Mouse (Mus musculus): ENCODE measurements around the gene Casp7.

- TF ChIP-seq POLR2A (IDR thresholded peaks at IDR 0.05; ENCODE audit: borderline replicate concordance, insufficient read depth, low read length), result no peak
- TF ChIP-seq CTCF (IDR thresholded peaks at IDR 0.05; ENCODE audit: borderline replicate concordance, insufficient read depth, low read depth, low read length), result peak; percentile 84
Observed at GRCm38 (mm10) chr19:56422476-56423338, 25.8 kb downstream of the Casp7 start.

Data from cerebellum, adult 2 months (tissue).